Mouse (Mus musculus) megakaryocyte, embryonic 14.5 days (primary cell): ENCODE measurements around the gene Gm17509.

ENCODE experiments used
- FLI1 ChIP-seq: IDR thresholded peaks from 2 replicates; pipeline ENCODE4 v1.6.1; 2012; ENCODE audit warnings: low read length, inconsistent platforms, mixed read lengths
- GATA1 ChIP-seq: IDR thresholded peaks from 3 replicates; pipeline ENCODE4 v1.6.1; 2012; ENCODE audit warnings: mixed read lengths, low read length, inconsistent platforms, borderline replicate concordance

DNA sequence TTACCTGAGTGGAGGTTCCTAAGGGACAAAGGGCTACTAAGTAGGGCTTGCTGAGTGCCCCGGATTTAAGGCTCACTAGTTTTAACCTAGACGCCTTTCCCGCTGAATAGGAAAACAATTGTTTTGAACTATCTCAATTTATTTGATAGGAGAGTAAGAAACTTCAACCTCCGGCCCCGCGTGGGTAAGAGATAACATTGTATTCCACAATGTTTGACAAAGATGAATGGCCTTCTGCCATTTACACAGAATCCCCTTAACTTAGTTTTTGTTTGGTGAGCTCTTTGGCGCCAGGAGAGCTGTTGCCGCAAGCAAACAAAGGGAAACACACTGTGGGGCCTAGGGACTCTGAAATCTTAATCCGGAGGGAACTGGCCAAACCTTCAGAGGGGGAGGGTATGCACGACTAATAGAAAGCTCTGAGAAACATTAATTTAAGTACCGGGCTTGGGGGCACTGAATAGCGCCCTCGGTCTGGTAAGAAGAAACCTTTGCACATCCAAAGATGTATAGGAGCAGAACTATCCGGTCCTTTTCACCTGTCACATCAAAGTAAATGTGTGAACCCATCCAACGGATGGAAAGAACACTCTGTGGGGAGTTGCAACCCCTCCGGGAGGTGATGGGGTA lies 889 bp downstream of the Gm17509 start:
- TF ChIP-seq GATA1 (no peak), FLI1 (no peak)
